Mouse (Mus musculus) mature B cell (primary cell): ENCODE data around the gene Gzmk.
"Not testable (repeated sequence)": the region's sequence is repeated elsewhere in the genome, so short reads cannot be mapped to it uniquely, and the experiment has no call there.

Experiments
- in situ Hi-C: fragments of 300-500 bp; cut with MboI; formaldehyde crosslinking; loops from 2 replicates; pipeline ENCODE4 v1.14.3; 2019

Gene Gzmk

GRCm38 (mm10) chr13:113225811-113226210, at the start of gene Gzmk:
Gene Gzmk (minus strand): TSS chr13:113225908.
- in situ Hi-C loops: no loop called here

GRCm38 (mm10) chr13:113271189-113271588, 45.5 kb upstream of the Gzmk start:
- in situ Hi-C loops: no loop called here

GRCm38 (mm10) chr13:113269777-113270776, 44.4 kb upstream of the Gzmk start:
- in situ Hi-C loops: no loop called here

GRCm38 (mm10) chr13:113267204-113267603, 41.5 kb upstream of the Gzmk start:
- in situ Hi-C loops: no loop called here

- in situ Hi-C loops: no loop called here
Measured at GRCm38 (mm10) chr13:113266495-113266951, 40.8 kb upstream of the Gzmk start.

GRCm38 (mm10) chr13:113265257-113265656, 39.5 kb upstream of the Gzmk start:
- in situ Hi-C loops: no loop called here

- in situ Hi-C loops: no loop called here
Measured at GRCm38 (mm10) chr13:113262822-113263221, 37.1 kb upstream of the Gzmk start.

GRCm38 (mm10) chr13:113259237-113259636, 33.5 kb upstream of the Gzmk start:
- in situ Hi-C loops: no loop called here

GRCm38 (mm10) chr13:113257190-113257589, 31.5 kb upstream of the Gzmk start:
- in situ Hi-C loops: no loop called here

- in situ Hi-C loops: no loop called here
Measured at GRCm38 (mm10) chr13:113256766-113257165, 31.1 kb upstream of the Gzmk start.

- in situ Hi-C loops: not testable (repeated sequence)
Measured at GRCm38 (mm10) chr13:113252580-113252979, 26.9 kb upstream of the Gzmk start.

GRCm38 (mm10) chr13:113245025-113245424, 19.3 kb upstream of the Gzmk start:
- in situ Hi-C loops: no loop called here

- in situ Hi-C loops: no loop called here
Measured at GRCm38 (mm10) chr13:113242129-113242528, 16.4 kb upstream of the Gzmk start.

GRCm38 (mm10) chr13:113227666-113228463, 2.2 kb upstream of the Gzmk start:
- in situ Hi-C loops: no loop called here

GRCm38 (mm10) chr13:113227076-113227475, 1.4 kb upstream of the Gzmk start:
- in situ Hi-C loops: no loop called here

GRCm38 (mm10) chr13:113224105-113224504, 1.6 kb downstream of the Gzmk start:
- in situ Hi-C loops: no loop called here

GRCm38 (mm10) chr13:113221851-113222250, 3.9 kb downstream of the Gzmk start:
- in situ Hi-C loops: no loop called here

- in situ Hi-C loops: no loop called here
Measured at GRCm38 (mm10) chr13:113213865-113214264, 11.8 kb downstream of the Gzmk start.

GRCm38 (mm10) chr13:113212401-113212800, 13.3 kb downstream of the Gzmk start:
- in situ Hi-C loops: no loop called here

GRCm38 (mm10) chr13:113211345-113211744, 14.4 kb downstream of the Gzmk start:
- in situ Hi-C loops: no loop called here

- in situ Hi-C loops: no loop called here
Measured at GRCm38 (mm10) chr13:113209624-113210023, 16.1 kb downstream of the Gzmk start, which contains the start of gene Esm1. Gene Esm1 (plus strand): TSS chr13:113209659.

- in situ Hi-C loops: no loop called here
Measured at GRCm38 (mm10) chr13:113205346-113205745, 20.4 kb downstream of the Gzmk start.
